Mouse (Mus musculus): ENCODE measurements at regions not wholly inside any gene's neighbourhood (a gene's known extent, or its start where the extent isn't known, plus 50 kb on each side); places are given as distances from the start of the nearest gene placed in this dataset.
"Not testable (repeated sequence)": the region's sequence is repeated elsewhere in the genome, so short reads cannot be mapped to it uniquely, and the experiment has no call there.

DNA sequence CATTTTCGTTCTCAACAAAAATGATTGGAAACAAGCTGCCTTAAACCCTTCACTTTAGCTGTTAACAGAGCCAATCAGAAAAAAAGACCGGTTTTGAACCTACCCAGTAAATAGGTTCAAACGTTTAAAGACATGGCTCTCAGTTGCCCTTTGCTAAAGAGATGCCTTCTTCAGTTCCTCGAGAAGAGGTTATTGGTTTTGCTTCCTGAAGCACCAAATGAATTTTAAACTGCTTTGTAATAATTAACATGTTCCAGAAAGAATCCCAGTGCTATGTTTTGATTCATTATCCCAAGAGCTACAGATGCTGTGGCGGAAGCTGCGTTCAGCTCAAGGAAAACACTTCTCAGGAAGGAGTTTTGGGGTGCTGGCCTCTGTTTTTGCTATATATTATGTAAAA, 160.1 kb upstream of the G2e3 start:
- Histone ChIP-seq H3K9ac (replicated peaks) (peak overlapping the region; percentile 31; the same call in 1 of the 2 replicates), H3K4me1 (peaks cover 53% of the 10 kb centered on the region), H3K36me3 (no peaks in the 10 kb centered on the region), H3K4me2 (replicated peaks) (no peak overlapping the region), H3K27me3 (no peaks in the 10 kb centered on the region), H3K9me3 (no peaks in the 10 kb centered on the region), H3K4me3 (no peak overlapping the region), H3K27ac (replicated peaks) (peak overlapping the region; percentile 75)
- ATAC-seq (replicated peaks): no peak
- 20% methylated on average over 6 of the region's 6 CpGs for WGBS

DNA sequence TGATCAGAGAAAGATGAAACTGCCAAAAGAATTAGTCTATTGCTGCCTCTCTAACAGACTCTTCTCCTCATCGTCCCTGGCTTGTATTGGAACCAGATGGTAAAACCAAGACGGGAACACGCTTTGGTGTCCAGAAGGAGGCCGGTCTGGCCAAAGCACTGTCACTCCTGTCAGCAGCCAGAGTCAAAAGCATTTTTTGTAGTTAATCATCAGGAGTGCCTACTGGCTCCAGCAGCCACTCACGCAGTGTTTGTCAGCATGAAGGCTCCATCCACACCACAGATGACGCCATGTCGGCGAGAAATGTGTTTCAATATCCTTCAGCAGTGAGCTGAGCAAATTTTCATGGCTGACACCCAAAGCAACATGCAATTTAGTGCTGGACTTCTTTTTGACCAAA, 162.1 kb upstream of the G2e3 start:
- Histone ChIP-seq H3K4me2 (replicated peaks) (no peak overlapping the region), H3K36me3 (no peaks in the 10 kb centered on the region), H3K4me1 (peaks cover 50% of the 10 kb centered on the region), H3K9ac (replicated peaks) (no peak overlapping the region), H3K27ac (replicated peaks) (peak overlapping the region; percentile 83), H3K27me3 (no peaks in the 10 kb centered on the region), H3K9me3 (no peaks in the 10 kb centered on the region), H3K4me3 (no peak overlapping the region)
- WGBS: 48% methylated on average over 8 of the region's 8 CpGs
- peak; percentile 83 for ATAC-seq (replicated peaks)

DNA sequence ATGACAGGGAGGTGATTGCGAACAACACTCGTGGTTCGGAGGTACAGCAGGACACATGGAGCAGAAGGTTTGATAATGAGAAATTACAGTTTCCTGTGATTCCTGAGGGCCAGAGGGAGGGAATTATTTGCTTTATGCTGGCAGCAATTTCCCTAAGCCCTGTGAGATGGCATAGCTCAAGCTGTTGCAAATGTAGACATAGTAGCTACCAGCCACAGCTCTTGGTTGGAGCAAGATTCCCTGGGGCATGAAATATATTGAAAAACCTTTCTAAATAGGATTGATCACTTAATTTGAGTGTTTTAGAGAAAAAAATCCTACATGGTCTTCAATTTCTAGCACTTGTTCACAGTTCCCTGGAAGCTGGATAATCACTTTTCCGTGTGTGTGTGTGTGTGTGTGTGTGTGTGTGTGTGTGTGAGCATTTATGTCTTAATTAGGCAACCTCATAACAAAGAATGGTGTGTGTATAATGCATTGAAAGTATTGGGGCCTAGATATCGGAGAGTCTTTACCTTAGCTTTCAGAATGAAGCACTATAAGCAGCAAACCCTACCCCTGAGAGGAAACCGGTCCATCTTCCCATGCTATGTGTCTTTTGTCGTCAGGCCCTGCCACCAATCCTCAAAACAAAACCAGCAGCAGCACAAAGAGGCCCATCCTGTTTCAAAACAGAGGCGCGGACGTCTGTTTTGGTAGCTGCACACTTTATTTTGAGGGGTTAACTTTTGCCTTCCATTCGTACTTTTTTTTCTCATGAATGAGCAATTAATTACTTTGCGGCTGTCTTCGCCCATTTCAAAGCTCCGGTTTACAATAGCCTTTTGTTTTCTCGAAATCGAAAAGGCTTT, 172.7 kb upstream of the G2e3 start:
- 11% methylated on average over 16 of the region's 16 CpGs for WGBS
- 0 out of 2 replicates have a peak overlapping the region, but pooled peaks have one; percentile 2 for H3K4me2 ChIP-seq (replicated peaks)
- H3K36me3 ChIP-seq: no peaks in the 10 kb centered on the region
- peak overlapping the region; percentile 53 for H3K27ac ChIP-seq (replicated peaks)
- no peaks in the 10 kb centered on the region for H3K9me3 ChIP-seq
- ATAC-seq (replicated peaks): 0 out of 2 replicates have a peak, but pooled peaks have one; percentile 60
- no peak overlapping the region for H3K4me3 ChIP-seq
- peaks cover 19% of the 10 kb centered on the region for H3K4me1 ChIP-seq
- no peaks in the 10 kb centered on the region for H3K27me3 ChIP-seq
- no peak overlapping the region for H3K9ac ChIP-seq (replicated peaks)

DNA sequence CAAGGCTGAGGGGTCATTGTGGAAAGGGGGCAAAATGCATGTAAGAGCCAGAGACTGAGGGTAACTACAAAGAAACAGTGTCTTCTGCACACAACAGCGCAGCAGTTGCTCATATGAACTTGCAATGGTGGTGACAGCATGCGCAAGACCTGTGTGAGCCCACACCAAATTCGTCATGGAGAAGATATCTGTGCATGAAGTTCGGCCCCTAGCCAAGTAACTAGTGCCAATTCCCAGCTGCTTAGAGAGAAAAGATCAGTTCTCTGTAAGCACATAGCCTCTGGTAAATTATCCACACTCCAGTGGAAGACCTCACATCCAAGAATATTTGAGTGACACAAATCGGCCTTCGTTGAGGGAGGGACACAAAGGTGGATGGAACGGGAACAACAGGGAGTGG, 182.7 kb upstream of the G2e3 start:
- Histone ChIP-seq H3K36me3 (no peaks in the 10 kb centered on the region), H3K4me2 (replicated peaks) (no peak overlapping the region), H3K27ac (replicated peaks) (no peak overlapping the region), H3K9ac (replicated peaks) (no peak overlapping the region), H3K9me3 (no peaks in the 10 kb centered on the region), H3K4me1 (no peaks in the 10 kb centered on the region), H3K4me3 (no peak overlapping the region), H3K27me3 (no peaks in the 10 kb centered on the region)
- WGBS: 77% methylated on average over 7 of the region's 7 CpGs
- no peak for ATAC-seq (replicated peaks)

DNA sequence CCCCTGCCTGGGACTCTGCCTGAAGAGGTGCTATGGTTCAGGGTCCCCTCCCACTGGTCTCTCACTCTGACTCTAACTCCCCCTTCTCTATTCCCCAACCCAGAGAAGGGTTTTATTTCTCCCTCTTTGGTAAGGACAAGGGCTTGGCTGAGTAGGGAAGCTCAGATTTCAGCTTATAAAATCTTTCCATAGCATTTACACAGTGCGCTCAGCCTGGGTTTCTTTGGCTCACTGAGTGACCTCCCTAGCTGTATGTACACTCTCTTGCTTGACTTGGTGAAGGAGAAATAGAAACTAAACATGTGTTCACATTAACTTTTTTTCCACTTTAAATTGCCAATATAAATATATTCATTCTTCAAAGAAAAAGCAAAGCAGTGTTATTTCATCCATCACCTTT, 186.9 kb upstream of the G2e3 start:
- Histone ChIP-seq H3K9me3 (no peaks in the 10 kb centered on the region), H3K4me1 (no peaks in the 10 kb centered on the region), H3K9ac (replicated peaks) (no peak overlapping the region), H3K27me3 (no peaks in the 10 kb centered on the region), H3K27ac (replicated peaks) (no peak overlapping the region), H3K36me3 (no peaks in the 10 kb centered on the region), H3K4me2 (replicated peaks) (no peak overlapping the region), H3K4me3 (no peak overlapping the region)
- no peak for ATAC-seq (replicated peaks)
- WGBS: 90% methylated on average over 1 of the region's 1 CpGs

DNA sequence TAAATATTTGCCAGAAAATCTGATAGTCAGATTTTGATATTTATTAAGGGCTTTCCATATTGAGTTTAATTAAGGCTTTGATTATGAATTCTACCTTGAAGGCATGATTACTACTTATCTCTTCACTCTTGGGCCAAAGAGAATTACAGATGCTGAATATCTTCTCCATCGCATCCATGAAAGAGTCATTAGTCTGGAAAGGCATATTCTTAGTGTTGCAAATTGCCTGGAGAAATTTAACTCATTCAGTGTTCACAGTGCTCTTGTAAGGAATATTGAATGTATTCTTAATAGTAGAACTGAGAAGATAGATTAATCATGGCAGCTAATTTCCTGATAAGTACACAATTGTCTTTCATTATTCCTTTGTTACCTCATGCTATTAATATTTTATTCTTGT, 187.7 kb upstream of the G2e3 start:
- H3K4me3 ChIP-seq: no peak overlapping the region
- H3K27ac ChIP-seq (replicated peaks): no peak overlapping the region
- 55% methylated on average over 1 of the region's 1 CpGs for WGBS
- no peaks in the 10 kb centered on the region for H3K4me1 ChIP-seq
- H3K4me2 ChIP-seq (replicated peaks): no peak overlapping the region
- no peaks in the 10 kb centered on the region for H3K36me3 ChIP-seq
- H3K27me3 ChIP-seq: no peaks in the 10 kb centered on the region
- no peak overlapping the region for H3K9ac ChIP-seq (replicated peaks)
- no peak for ATAC-seq (replicated peaks)
- no peaks in the 10 kb centered on the region for H3K9me3 ChIP-seq

DNA sequence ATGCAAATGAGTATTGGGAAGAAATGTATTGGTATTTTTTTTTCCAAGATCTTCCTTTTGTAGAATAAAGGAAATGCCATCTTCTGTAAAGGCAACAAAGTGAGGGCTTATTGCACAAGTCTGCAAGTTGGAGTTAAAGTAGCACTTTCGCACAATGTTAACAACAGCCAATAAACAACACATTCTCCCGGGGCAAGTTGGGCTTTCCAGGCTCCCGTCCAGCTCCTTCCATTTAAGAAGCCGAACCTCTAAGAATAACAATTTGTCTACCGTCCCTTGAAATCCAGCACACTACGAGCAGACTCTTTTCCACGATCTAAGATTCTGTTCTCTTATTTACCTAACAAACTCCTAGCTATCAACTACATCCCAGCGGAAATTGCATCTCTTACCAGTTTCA, 199.9 kb upstream of the G2e3 start:
- Histone ChIP-seq H3K4me1 (no peaks in the 10 kb centered on the region), H3K36me3 (no peaks in the 10 kb centered on the region), H3K4me3 (no peak overlapping the region), H3K4me2 (replicated peaks) (no peak overlapping the region), H3K9me3 (no peaks in the 10 kb centered on the region), H3K27ac (replicated peaks) (no peak overlapping the region), H3K9ac (replicated peaks) (no peak overlapping the region), H3K27me3 (no peaks in the 10 kb centered on the region)
- 67% methylated on average over 8 of the region's 8 CpGs for WGBS
- no peak for ATAC-seq (replicated peaks)

DNA sequence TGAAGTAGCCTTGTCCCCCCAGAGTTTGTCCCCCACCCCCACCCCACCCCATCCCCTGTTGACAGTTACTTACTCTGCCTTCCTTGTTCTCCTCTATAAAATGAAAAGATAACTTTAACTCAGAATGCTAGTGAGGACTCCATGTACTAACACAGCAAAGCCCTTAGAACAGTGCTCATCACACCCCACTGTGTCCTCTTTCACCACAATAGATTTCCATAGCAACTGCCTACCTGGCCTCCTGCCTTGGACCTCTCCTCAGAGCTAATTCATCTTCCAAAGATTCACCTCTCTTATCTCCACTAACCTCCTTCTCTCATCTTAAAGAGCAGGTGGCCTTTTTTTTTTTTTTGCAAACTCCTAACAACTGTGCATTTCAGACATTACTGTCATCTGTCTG, 204.0 kb upstream of the G2e3 start:
- no peak overlapping the region for H3K4me3 ChIP-seq
- no peaks in the 10 kb centered on the region for H3K27me3 ChIP-seq
- ATAC-seq (replicated peaks): no peak
- no peak overlapping the region for H3K4me2 ChIP-seq (replicated peaks)
- no peaks in the 10 kb centered on the region for H3K36me3 ChIP-seq
- no peaks in the 10 kb centered on the region for H3K9me3 ChIP-seq
- no peak overlapping the region for H3K9ac ChIP-seq (replicated peaks)
- no peaks in the 10 kb centered on the region for H3K4me1 ChIP-seq
- no peak overlapping the region for H3K27ac ChIP-seq (replicated peaks)

DNA sequence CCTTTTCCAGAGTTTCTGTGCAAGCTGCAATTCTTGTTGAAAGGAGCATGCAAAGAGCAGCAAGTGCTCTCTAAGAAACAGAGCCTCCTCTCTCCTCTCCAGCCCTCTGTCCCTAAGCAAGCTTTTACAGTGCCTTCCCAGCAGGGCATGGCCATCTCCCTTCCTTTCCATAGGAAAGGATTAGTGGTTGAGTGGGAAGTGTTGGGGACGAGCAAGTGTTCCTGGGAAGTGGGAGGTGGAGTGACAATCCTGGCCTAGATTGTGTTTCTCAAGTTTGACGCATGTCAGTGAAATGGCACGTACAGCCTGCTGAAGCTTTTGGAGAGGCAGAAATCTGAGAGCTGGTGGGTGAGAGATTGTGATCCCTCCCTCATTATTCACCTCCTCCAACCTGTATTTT, 204.7 kb upstream of the G2e3 start:
- Histone ChIP-seq H3K36me3 (no peaks in the 10 kb centered on the region), H3K9ac (replicated peaks) (no peak overlapping the region), H3K9me3 (no peaks in the 10 kb centered on the region), H3K27me3 (no peaks in the 10 kb centered on the region), H3K4me1 (no peaks in the 10 kb centered on the region), H3K4me2 (replicated peaks) (no peak overlapping the region), H3K4me3 (no peak overlapping the region), H3K27ac (replicated peaks) (no peak overlapping the region)
- no peak for ATAC-seq (replicated peaks)
- 42% methylated on average over 3 of the region's 3 CpGs for WGBS

DNA sequence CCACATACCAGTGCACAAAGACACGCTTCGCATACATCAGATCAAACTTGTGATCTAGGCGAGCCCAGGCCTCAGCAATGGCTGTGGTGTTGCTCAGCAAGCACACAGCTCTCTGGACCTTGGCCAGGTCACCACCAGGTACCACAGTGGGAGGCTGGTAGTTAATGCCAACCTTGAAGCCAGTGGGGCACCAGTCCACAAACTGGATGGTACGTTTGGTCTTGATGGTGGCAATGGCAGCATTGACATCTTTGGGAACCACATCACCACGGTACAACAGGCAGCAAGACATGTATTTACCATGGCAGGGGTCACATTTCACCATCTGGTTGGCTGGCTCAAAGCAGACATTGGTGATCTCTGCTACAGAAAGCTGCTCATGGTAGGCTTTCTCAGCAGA, 214.2 kb upstream of the G2e3 start:
- H3K4me3 ChIP-seq; H3K9ac ChIP-seq (replicated peaks); ATAC-seq (replicated peaks); H3K4me2 ChIP-seq (replicated peaks); H3K4me1 ChIP-seq; H3K9me3 ChIP-seq; H3K27ac ChIP-seq (replicated peaks); H3K36me3 ChIP-seq; H3K27me3 ChIP-seq: not testable (repeated sequence)
- 90% methylated on average over 5 of the region's 5 CpGs for WGBS

DNA sequence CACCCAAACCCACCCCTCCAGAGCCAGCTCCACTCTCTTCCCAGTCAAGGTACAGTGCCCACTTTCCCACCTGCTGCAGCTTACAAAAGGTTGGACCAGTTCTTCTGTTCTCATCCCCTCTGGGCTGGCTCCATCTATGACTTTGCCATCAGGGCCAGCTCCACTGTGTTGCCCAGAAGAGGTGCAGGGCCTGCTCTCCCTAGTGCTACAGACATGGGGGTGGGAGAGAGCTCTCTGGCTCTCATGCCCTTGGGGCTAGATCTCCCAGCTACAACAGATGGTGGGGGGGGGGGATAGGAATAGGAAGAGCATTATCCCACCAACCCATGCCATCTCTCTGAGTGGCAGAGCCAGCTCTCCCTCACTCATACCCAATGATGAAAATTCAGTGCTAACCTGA, 219.6 kb upstream of the G2e3 start:
- Histone ChIP-seq H3K4me3 (no peak overlapping the region), H3K4me2 (replicated peaks) (no peak overlapping the region), H3K27me3 (no peaks in the 10 kb centered on the region), H3K9me3 (no peaks in the 10 kb centered on the region), H3K36me3 (no peaks in the 10 kb centered on the region), H3K4me1 (no peaks in the 10 kb centered on the region), H3K9ac (replicated peaks) (no peak overlapping the region), H3K27ac (replicated peaks) (no peak overlapping the region)
- ATAC-seq (replicated peaks): peak; percentile 75

DNA sequence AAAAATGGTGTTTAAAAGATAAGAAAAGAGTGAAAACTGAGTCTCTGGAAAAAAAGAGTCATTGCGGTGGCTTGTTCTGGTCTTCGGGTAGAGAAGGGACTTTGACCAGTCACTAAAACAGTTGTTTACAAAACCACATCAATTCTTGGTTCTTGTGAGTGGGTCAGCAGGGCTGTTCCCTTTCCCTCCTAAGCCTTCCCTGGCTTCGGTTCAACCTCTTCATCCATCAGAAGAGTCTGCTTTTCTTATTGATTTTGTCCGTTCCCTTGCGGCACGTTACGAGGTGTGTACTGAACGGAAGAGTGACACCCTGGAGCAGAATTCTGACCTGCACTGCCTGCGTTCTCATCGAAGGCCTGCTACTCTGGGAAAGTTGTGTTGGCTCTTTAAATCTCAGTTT, 229.1 kb upstream of the G2e3 start:
- Histone ChIP-seq H3K4me3 (no peak overlapping the region), H3K36me3 (no peaks in the 10 kb centered on the region), H3K9ac (replicated peaks) (no peak overlapping the region), H3K4me1 (peaks cover 19% of the 10 kb centered on the region), H3K4me2 (replicated peaks) (no peak overlapping the region), H3K27ac (replicated peaks) (peak overlapping the region; percentile 95), H3K9me3 (no peaks in the 10 kb centered on the region), H3K27me3 (no peaks in the 10 kb centered on the region)
- no peak for ATAC-seq (replicated peaks)
- WGBS: 40% methylated on average over 10 of the region's 10 CpGs

All from forebrain, embryonic 15.5 days (tissue).